Mouse (Mus musculus) lung, postnatal 14 days (tissue): ENCODE data around the gene Rgs12.

Experiments
- DNase-seq: peaks from one replicate; pipeline ENCODE4 v3.0.0; 2021

Gene Rgs12

GRCm38 (mm10) chr5:34948861-34949760, at the start of gene Rgs12:
Gene Rgs12 (plus strand): TSS chr5:34949445.
- DNase-seq = peak; percentile 90

- DNase-seq = no peak
Measured at GRCm38 (mm10) chr5:34899787-34900469, 49.3 kb upstream of the Rgs12 start.

GRCm38 (mm10) chr5:34902371-34902770, 46.9 kb upstream of the Rgs12 start:
- no peak for DNase-seq

GRCm38 (mm10) chr5:34902811-34903385, 46.3 kb upstream of the Rgs12 start:
- DNase-seq = peak; percentile 81

GRCm38 (mm10) chr5:34904412-34904811, 44.8 kb upstream of the Rgs12 start:
- no peak for DNase-seq

- no peak for DNase-seq
Measured at GRCm38 (mm10) chr5:34907230-34907629, 42.0 kb upstream of the Rgs12 start.

- DNase-seq = no peak
Measured at GRCm38 (mm10) chr5:34907910-34908725, 41.1 kb upstream of the Rgs12 start, which contains the start of gene Msantd1. Gene Msantd1 (plus strand): TSS chr5:34908012.

GRCm38 (mm10) chr5:34908726-34909633, 40.3 kb upstream of the Rgs12 start:
- DNase-seq = no peak

- no peak for DNase-seq
Measured at GRCm38 (mm10) chr5:34909634-34910503, 39.4 kb upstream of the Rgs12 start.

- DNase-seq = no peak
Measured at GRCm38 (mm10) chr5:34910504-34910815, 38.8 kb upstream of the Rgs12 start.

GRCm38 (mm10) chr5:34915801-34916200, 33.4 kb upstream of the Rgs12 start:
- peak; percentile 86 for DNase-seq

GRCm38 (mm10) chr5:34917234-34917655, 32.0 kb upstream of the Rgs12 start:
- no peak for DNase-seq

GRCm38 (mm10) chr5:34918785-34919184, 30.5 kb upstream of the Rgs12 start:
- no peak for DNase-seq

- no peak for DNase-seq
Measured at GRCm38 (mm10) chr5:34922531-34922930, 26.7 kb upstream of the Rgs12 start.

GRCm38 (mm10) chr5:34923920-34924319, 25.3 kb upstream of the Rgs12 start:
- no peak for DNase-seq

GRCm38 (mm10) chr5:34924519-34924918, 24.7 kb upstream of the Rgs12 start:
- no peak for DNase-seq

GRCm38 (mm10) chr5:34927648-34928047, 21.6 kb upstream of the Rgs12 start:
- no peak for DNase-seq

- DNase-seq = no peak
Measured at GRCm38 (mm10) chr5:34930151-34930975, 18.9 kb upstream of the Rgs12 start.

GRCm38 (mm10) chr5:34931091-34931490, 18.2 kb upstream of the Rgs12 start:
- no peak for DNase-seq
